Mouse (Mus musculus) heart, embryonic 16.5 days (tissue): ENCODE data around the gene Nek2. TPM values are rescaled to one million over a fixed set of nuclear protein-coding genes. Genes with fewer than 3 reads are reported as not detected.

Experiments used
- ATAC-seq: fragments of 200-750 bp; cut with Nextera tagmentation; replicated peaks from 2 replicates; pipeline ENCODE4 v1.8.0; 2017; ENCODE audit warnings: moderate number of reproducible peaks; ENCODE audit not compliant: insufficient read depth, low FRiP score; ENCODE audit errors: extremely low read depth
- H3K27ac ChIP-seq: fragments of 300-500 bp; sonication (generic); 2 replicates; pipeline ENCODE4 v1.5.1; 2014; ENCODE audit warnings: mild to moderate bottlenecking, low read length, control low read depth, moderate library complexity
- H3K27me3 ChIP-seq: fragments of 300-500 bp; sonication (generic); 2 replicates; pipeline ENCODE4 v1.6.1; 2014; ENCODE audit warnings: low read length, mixed read lengths; ENCODE audit not compliant: control insufficient read depth, insufficient read depth
- H3K36me3 ChIP-seq: fragments of 300-500 bp; sonication (generic); 2 replicates; pipeline ENCODE4 v1.6.1; 2014; ENCODE audit not compliant: control insufficient read depth, insufficient read depth
- H3K4me1 ChIP-seq: fragments of 300-500 bp; sonication (generic); 2 replicates; pipeline ENCODE4 v1.6.1; 2014; ENCODE audit warnings: low read length, mixed read lengths; ENCODE audit not compliant: control insufficient read depth, insufficient read depth
- H3K4me2 ChIP-seq: fragments of 300-500 bp; sonication (generic); 2 replicates; pipeline ENCODE4 v1.6.1; 2014; ENCODE audit warnings: low read depth, mild to moderate bottlenecking, control low read depth, low read length
- H3K4me3 ChIP-seq: fragments of 300-500 bp; sonication (generic); 2 replicates; pipeline ENCODE4 v1.5.1; 2014; ENCODE audit warnings: mild to moderate bottlenecking, control low read depth, low read length
- H3K9ac ChIP-seq: fragments of 300-500 bp; sonication (generic); 2 replicates; pipeline ENCODE4 v1.6.1; 2014; ENCODE audit warnings: low read length, control low read depth
- H3K9me3 ChIP-seq: fragments of 300-500 bp; sonication (generic); replicated peaks from 2 replicates; pipeline ENCODE4 v1.6.1; 2016; ENCODE audit warnings: low read length; ENCODE audit not compliant: control insufficient read depth
- WGBS: fragments of 180-500 bp; shearing (Covaris S2); extraction: QIAGEN DNeasy Blood & Tissue Kit; methylation state at CpG from one replicate; pipeline ENCODE4 v1.1.7; 2014; 5-methylcytosine and 5-hydroxymethylcytosine counted together
- polyA plus RNA-seq: library from polyadenylated mRNA; unstranded; fragments of >200 nt; fragmentation: Nextera tagmentation; extraction: Ambion mirVana; gene quantifications from 2 replicates; pipeline ENCODE4 v1.2.1, GENCODE M21; 2015

The Nek2 gene
- polyA plus RNA-seq, 1 experiment from 2014 or later: 38.6 TPM

- no peak overlapping the region for H3K27ac ChIP-seq
- H3K4me3 ChIP-seq: no peak overlapping the region
- peaks cover 14% of the 10 kb centered on the region for H3K4me1 ChIP-seq
- H3K36me3 ChIP-seq: no peaks in the 10 kb centered on the region
- 81% methylated on average over 12 of the region's 12 CpGs for WGBS
- H3K9me3 ChIP-seq: no peaks in the 10 kb centered on the region
- ATAC-seq: no peak
- no peak overlapping the region for H3K4me2 ChIP-seq
- no peaks in the 10 kb centered on the region for H3K27me3 ChIP-seq
- no peak overlapping the region for H3K9ac ChIP-seq
These were observed 21.0 kb downstream of the Nek2 start for GRCm38 (mm10) chr1:191842247-191842646.

GRCm38 (mm10) chr1:191846667-191847066 is 25.4 kb downstream of the Nek2 start:
- Histone ChIP-seq H3K9ac (no peak overlapping the region), H3K4me3 (no peak overlapping the region), H3K4me2 (no peak overlapping the region), H3K9me3 (no peaks in the 10 kb centered on the region), H3K36me3 (no peaks in the 10 kb centered on the region), H3K27ac (no peak overlapping the region), H3K4me1 (no peaks in the 10 kb centered on the region), H3K27me3 (no peaks in the 10 kb centered on the region)
- ATAC-seq: no peak
- 74% methylated on average over 5 of the region's 5 CpGs for WGBS

GRCm38 (mm10) chr1:191849501-191849900 is 28.3 kb downstream of the Nek2 start:
- no peak overlapping the region for H3K4me3 ChIP-seq
- 52% methylated on average over 4 of the region's 4 CpGs for WGBS

DNA sequence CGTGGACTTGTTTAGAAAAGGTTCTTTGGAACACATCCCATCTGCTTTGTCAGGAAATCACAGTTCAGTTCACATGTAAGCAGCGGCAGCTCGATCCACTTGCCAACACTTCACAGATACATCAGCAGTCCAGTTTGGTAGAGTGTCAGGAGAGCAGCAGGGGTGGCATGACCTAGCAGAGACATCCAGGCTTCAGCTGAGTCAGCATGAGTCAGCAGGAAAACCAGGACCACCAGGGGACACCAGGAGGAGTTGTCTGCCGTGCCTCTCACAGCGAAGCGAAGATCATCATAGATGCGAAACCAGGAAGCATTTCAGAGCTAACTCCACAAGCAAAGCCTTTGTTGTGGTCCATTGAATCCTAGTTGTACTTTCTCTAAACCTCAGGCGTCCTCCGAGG is 32.2 kb downstream of the Nek2 start:
- WGBS: 71% methylated on average over 9 of the region's 9 CpGs
- Histone ChIP-seq H3K4me1 (peaks cover 9% of the 10 kb centered on the region), H3K27ac (no peak overlapping the region), H3K9ac (no peak overlapping the region), H3K27me3 (no peaks in the 10 kb centered on the region; the same call in 1 of the 2 replicates), H3K4me2 (no peak overlapping the region), H3K9me3 (0 out of 2 replicates have a peak, but pooled peaks cover 4% of the 10 kb centered on the region), H3K4me3 (no peak overlapping the region), H3K36me3 (no peaks in the 10 kb centered on the region)
- no peak for ATAC-seq

More at GRCm38 (mm10) chr1:191849501-191849900, 28.3 kb downstream of the Nek2 start:
- H3K9ac ChIP-seq: no peak overlapping the region
- no peaks in the 10 kb centered on the region for H3K27me3 ChIP-seq
- no peak for ATAC-seq
- no peak overlapping the region for H3K27ac ChIP-seq
- no peaks in the 10 kb centered on the region for H3K9me3 ChIP-seq
- H3K36me3 ChIP-seq: no peaks in the 10 kb centered on the region
- no peak overlapping the region for H3K4me2 ChIP-seq
- no peaks in the 10 kb centered on the region for H3K4me1 ChIP-seq

GRCm38 (mm10) chr1:191854716-191855115 is 33.5 kb downstream of the Nek2 start:
- Histone ChIP-seq H3K9me3 (0 out of 2 replicates have a peak, but pooled peaks cover 7% of the 10 kb centered on the region), H3K4me3 (no peak overlapping the region), H3K4me2 (no peak overlapping the region), H3K4me1 (peaks cover 9% of the 10 kb centered on the region), H3K27ac (no peak overlapping the region), H3K9ac (no peak overlapping the region), H3K36me3 (no peaks in the 10 kb centered on the region), H3K27me3 (no peaks in the 10 kb centered on the region; the same call in 1 of the 2 replicates)
- ATAC-seq: no peak
- 45% methylated on average over 5 of the region's 5 CpGs for WGBS

DNA sequence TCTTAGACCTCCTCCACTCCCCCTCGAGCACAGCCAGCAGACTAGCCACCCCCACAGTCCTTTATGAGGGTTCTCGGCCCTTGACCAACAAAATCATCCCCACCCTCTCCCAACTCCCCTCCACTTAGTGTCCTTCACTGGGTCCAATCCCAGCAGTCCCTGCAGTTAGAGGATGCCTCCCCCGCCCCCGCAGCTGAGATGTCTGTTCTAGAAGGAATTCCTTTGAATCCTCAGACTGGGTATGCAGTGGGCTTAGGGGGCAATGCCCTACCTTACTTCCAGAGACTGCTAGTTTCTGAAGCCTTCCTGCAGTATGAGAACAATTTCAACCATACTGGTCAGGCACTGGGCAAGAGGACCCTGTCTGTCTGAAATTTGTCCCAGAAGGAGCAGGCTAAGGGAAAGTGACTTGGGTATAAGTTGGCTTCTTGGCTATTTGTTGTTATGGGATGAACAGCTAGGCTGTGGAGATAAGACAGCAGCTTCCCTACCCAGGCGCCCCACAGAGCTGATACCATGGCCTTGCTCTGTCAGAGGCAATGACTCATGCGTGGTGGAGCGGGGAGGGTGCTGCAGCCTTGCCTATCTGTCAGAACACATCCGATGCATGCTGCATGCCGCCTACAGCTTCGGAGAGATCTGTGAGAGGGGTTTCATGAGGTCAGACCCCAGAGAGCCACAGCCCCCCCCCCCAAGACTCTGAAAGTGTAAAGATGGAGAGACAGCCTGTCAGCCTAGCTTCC is 34.1 kb downstream of the Nek2 start:
- no peak overlapping the region for H3K4me3 ChIP-seq
- WGBS: 27% methylated on average over 10 of the region's 10 CpGs
- H3K27ac ChIP-seq: no peak overlapping the region

DNA sequence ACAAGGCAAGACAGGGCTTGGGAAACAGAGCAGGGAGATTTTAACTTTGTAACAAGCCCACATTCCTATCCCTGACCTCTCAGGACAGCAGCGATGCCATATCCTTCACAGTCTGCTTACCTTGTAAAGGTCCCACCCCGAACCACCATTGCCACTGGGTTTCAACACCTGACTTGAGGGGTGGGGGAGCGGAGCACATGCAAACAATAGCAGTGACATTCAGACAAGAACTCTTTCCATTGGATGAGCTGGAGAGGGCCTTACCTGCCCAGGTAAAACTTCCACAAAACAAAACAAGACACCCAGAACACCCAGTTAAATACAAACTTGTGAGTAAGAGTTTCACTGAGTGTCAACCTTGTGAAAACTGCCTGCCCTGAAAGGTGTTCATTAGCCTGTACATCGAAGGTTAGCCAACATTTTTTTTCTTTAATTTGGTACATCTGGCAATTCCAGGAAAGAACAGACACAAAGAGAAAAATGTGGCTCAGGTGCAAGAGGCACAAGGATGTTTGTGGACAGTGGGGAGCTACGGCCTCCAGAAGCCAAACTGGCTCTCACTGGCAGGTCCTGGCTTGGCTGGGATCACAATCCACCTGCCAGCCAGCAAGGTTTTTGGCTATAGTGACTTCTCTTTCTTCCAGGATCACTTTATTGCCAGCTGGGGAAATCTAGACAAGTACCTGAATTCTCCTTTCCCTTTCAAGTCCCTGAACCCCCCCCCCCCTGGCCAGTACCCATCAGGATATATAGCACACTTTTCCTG is 35.8 kb downstream of the Nek2 start:
- H3K27me3 ChIP-seq: no peaks in the 10 kb centered on the region; the same call in 1 of the 2 replicates
- H3K4me3 ChIP-seq: no peak overlapping the region
- H3K4me2 ChIP-seq: no peak overlapping the region
- no peak overlapping the region for H3K9ac ChIP-seq
- peaks cover 12% of the 10 kb centered on the region for H3K4me1 ChIP-seq
- ATAC-seq: no peak
- H3K36me3 ChIP-seq: no peaks in the 10 kb centered on the region
- WGBS: 86% methylated on average over 5 of the region's 5 CpGs
- 0 out of 2 replicates have a peak, but pooled peaks cover 7% of the 10 kb centered on the region for H3K9me3 ChIP-seq
- no peak overlapping the region for H3K27ac ChIP-seq

More for the DNA sequence above, 34.1 kb downstream of the Nek2 start:
- 0 out of 2 replicates have a peak, but pooled peaks cover 7% of the 10 kb centered on the region for H3K9me3 ChIP-seq
- H3K4me1 ChIP-seq: peaks cover 12% of the 10 kb centered on the region
- no peak overlapping the region for H3K4me2 ChIP-seq
- ATAC-seq: peak; percentile 52; the same call in 1 of the 2 replicates
- no peaks in the 10 kb centered on the region; the same call in 1 of the 2 replicates for H3K27me3 ChIP-seq
- H3K36me3 ChIP-seq: no peaks in the 10 kb centered on the region
- H3K9ac ChIP-seq: no peak overlapping the region

DNA sequence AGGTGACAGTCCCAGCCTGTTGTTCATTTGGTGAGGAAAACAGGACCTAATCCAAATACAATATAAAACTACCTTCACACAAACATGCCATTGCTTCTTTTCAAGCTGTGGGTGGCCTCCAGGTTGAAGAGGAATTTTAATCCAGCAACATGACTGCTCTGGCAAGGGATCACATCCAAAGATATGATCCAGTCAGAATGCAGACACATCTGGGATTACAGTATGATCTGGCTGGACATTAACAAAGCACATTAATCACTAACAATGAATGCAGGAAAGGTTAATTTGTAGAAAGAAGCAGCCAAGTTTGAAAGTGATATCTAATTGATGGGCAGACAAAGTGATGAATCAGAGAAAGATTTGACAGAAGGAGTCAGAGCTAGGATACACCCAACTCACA is 36.9 kb downstream of the Nek2 start:
- H3K36me3 ChIP-seq: no peaks in the 10 kb centered on the region
- H3K9ac ChIP-seq: no peak overlapping the region
- no peak overlapping the region for H3K4me3 ChIP-seq
- H3K4me2 ChIP-seq: no peak overlapping the region
- 0 out of 2 replicates have a peak, but pooled peaks cover 7% of the 10 kb centered on the region for H3K9me3 ChIP-seq
- H3K27me3 ChIP-seq: no peaks in the 10 kb centered on the region; the same call in 1 of the 2 replicates
- no peak for ATAC-seq
- H3K4me1 ChIP-seq: peaks cover 12% of the 10 kb centered on the region
- H3K27ac ChIP-seq: no peak overlapping the region

DNA sequence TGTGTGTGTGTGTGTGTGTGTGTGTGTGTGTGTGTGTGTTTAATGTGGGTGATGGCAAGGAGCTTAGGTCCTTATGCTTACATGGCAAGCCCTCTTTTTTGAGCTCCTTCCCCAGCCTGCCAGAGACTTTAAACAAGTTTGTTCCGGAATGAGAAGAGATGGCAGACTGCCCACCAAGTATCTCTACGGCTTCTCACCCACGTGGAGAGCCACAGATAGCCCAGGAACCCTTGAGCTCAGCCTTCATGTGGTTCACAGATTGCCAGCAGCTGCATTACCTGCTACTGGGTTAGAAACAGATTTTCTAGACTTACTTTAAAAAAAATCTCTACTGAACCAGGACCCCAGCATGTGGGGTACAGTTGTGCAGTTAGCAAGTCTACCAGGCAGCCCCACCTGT is 38.6 kb downstream of the Nek2 start:
- no peak overlapping the region for H3K4me3 ChIP-seq
- H3K9ac ChIP-seq: no peak overlapping the region
- no peaks in the 10 kb centered on the region; the same call in 1 of the 2 replicates for H3K27me3 ChIP-seq
- peaks cover 12% of the 10 kb centered on the region for H3K4me1 ChIP-seq
- no peaks in the 10 kb centered on the region for H3K36me3 ChIP-seq
- 18% methylated on average over 3 of the region's 3 CpGs for WGBS
- no peak overlapping the region for H3K4me2 ChIP-seq
- no peak overlapping the region for H3K27ac ChIP-seq
- 0 out of 2 replicates have a peak, but pooled peaks cover 7% of the 10 kb centered on the region for H3K9me3 ChIP-seq
- ATAC-seq: no peak
